Mouse (Mus musculus): ENCODE measurements around the gene Ube2g2.
A peak's percentile ranks its signal among the peaks of the same experiment; 100 is the strongest.

Ube2g2 gene

GRCm38 (mm10) chr10:77622055-77622988 lies at the start of gene Ube2g2:
Gene Ube2g2, plus strand, starts transcription at chr10:77622275.
- peak; percentile 89 to 92 for DNase-seq (ENCODE audit: low spot score in 2 of 2)

- no peak for DNase-seq (ENCODE audit: low spot score in 2 of 2)
Observed at GRCm38 (mm10) chr10:77573162-77573561, 48.9 kb upstream of the Ube2g2 start.

DNA sequence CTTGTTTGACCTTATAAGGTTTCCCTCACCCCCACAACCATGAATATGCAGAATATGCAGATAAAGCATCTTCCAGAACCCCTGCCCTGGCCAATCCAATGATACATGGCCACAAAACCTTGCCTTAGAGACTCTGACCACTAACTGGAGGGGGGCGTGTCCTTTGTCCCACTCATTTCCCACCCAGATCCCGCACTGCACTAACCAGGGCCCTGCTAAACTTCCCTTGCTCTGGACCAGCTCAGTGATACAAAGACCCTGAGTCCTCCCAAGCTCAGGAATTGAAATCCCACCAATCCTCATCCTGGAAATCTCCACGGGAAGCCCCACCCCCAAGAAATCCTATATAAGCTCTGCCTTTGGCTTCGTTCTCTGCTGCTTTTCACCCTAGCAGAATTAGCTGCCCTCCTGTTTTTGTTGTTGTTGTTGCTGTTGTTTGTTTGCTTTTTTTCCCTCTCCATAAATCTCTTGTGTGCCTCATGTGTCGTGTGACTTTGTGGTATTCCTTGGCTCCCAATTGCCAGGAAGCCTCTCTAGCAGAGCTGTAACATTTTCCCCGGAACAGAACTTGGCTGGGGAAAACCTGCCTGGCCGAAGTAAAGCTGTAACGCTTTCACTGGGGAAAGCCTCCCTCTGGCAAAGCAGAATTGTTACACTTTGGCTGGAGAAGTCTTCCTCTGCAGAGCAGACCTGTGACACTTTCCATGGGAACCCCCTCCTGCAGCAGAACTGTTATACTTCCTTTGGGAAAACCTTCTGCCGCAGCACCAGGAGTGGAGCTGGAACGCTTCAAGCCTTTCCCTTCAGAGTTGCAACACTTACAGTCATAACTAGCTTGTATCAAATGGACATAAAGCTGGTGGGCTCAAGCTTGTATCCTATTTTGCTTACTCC lies 41.8 kb upstream of the Ube2g2 start:
- no peak for DNase-seq (ENCODE audit: low spot score in 2 of 2)

DNA sequence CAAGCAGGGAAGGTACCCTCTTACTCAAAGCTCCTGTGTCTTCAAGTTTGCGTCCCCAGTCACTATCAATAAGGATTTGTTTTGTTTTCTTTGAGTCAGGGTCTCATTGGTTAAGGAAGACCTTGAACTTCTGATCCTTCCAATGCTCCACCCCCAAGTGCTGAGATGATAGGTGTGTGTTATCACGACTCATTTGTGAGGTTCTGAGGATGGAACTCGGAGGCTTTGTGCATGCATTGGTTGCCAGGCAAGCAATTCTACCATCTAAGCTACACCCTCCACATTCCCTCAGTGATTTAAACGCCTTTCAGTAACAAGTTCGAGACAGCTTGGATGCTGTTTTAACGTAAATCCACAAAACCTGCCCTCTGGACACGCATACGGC lies 41.1 kb upstream of the Ube2g2 start:
- no peak for DNase-seq (ENCODE audit: low spot score in 2 of 2)

- peak; percentile 92 to 94 for DNase-seq (ENCODE audit: low spot score in 2 of 2)
Observed at GRCm38 (mm10) chr10:77581408-77582284, 40.4 kb upstream of the Ube2g2 start, which contains the start of gene Pttg1ip. Gene Pttg1ip, plus strand, starts transcription at chr10:77581720.

DNA sequence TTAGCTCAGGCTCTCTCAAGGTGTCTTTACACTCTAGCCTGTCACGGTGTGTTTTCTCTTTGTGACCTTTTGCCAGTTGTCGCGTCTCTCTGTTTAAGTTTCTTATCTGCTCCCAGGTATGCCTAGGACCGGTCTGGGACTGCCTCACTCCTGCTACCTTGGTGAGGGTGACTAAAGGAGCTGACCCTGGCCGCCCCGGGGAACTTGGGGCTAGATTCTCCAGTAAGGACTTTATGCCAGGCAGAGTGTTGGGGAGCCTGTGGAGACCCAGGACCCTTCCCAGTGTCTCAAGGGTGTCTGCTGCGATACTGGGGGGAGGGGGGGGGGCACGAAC lies 39.8 kb upstream of the Ube2g2 start:
- no peak for DNase-seq (ENCODE audit: low spot score in 2 of 2)

DNA sequence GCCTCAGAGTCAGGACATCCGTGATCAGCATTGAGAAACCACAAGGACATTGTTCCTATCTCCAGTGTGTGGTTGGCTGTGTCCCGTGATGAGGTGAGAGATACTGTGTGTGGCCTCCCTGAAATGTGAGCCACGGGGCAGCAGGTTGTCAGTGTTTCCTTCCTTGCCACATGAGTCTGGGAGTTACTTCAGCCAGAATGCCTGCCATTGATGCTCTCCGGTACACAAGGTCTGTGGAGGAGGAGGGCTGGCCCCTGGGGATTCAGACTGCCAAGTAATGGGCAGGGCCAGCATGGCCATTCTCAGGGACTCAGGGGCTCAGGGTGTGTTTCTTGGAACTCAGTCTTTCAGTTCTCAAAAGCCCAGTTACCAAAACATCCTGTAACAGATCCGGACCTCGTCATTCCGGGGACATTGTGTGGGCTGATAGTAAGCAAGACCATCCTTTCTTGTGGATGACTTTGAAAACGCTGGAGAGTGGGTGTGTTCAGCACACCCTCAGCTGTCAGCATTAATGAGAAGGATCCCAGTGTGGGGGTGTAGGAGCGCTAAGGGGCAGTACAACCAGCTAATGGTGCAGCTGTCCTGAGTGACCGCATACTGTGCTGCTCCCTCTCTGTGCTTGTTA lies 38.2 kb upstream of the Ube2g2 start:
- DNase-seq (ENCODE audit: low spot score in 2 of 2): no peak

GRCm38 (mm10) chr10:77586637-77587036 lies 35.4 kb upstream of the Ube2g2 start:
- DNase-seq (ENCODE audit: low spot score in 2 of 2): no peak

DNA sequence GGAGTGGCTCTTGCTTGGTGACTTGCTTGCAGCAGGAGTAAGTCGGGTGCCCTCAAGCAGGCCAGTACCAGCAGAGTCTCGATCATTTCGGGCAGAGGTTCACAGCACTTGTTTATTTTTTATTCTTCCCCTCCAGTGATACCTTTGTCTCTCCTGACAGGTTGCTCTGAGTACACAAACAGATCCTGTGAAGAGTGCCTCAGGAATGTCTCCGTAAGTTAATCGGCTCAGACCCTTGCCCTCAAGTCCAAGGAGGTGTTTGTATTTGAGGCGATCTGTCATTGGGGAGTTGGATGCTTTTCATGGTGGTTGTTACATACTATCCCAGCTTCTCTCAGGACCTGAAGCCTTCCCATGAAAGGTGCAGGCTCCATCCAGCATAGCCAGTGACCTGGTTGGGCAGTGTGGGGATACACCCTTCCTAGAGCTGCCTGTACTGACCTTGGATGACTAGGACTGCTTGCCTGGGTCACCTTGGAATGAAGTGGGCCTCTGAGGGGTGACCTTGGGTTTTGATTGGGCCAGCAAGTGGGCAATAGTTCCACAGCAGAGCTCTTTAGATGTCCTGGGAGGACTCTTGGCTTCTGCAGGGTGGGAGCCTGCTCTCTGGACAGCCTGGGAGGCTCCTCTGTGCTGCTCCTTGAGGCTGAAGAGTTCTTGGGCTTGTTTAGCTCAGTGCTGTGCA lies 34.8 kb upstream of the Ube2g2 start:
- no peak for DNase-seq (ENCODE audit: low spot score in 2 of 2)

DNA sequence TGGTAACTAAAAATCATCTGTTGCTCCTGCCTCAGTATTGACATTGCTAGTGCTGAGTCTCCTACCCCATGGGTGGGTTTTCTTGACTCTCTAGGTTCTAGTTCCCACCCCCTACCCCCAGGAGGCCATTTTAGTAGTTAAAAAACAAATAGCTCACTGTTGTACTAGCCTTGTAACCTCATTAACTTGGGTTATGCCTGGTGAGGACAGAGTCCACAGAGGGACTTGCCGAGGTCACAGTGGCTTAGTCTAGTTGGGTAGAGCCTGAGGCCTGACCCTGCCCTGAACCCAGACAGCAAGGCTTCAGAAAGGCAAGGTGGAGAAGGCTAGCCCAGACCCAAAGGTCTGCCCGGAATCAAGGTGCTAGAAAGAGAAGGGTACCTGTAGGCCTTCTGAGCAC lies 34.0 kb upstream of the Ube2g2 start:
- DNase-seq (ENCODE audit: low spot score in 2 of 2): no peak

- DNase-seq (ENCODE audit: low spot score in 2 of 2): no peak
Observed at GRCm38 (mm10) chr10:77589117-77589516, 33.0 kb upstream of the Ube2g2 start.

DNA sequence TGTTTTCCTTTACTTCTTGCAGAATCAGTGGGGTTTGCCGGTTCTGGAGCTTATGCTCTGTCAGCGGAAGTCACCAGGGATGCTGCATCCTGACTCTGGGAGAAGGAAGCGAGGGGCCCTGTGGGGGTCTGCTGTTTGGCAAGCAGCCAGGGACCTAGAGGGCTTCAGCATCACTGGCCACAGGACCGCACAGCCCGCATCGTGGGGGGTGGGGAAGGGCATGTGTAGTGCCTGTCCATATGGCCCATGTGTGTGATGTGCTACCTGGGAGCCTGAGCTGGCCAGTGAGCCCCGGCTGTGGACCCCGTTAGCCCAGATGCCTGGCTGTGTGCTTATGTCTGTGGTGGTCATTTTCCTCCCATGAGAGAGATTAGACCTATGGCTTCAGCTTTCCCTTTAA lies 32.3 kb upstream of the Ube2g2 start:
- no peak for DNase-seq (ENCODE audit: low spot score in 2 of 2)

DNA sequence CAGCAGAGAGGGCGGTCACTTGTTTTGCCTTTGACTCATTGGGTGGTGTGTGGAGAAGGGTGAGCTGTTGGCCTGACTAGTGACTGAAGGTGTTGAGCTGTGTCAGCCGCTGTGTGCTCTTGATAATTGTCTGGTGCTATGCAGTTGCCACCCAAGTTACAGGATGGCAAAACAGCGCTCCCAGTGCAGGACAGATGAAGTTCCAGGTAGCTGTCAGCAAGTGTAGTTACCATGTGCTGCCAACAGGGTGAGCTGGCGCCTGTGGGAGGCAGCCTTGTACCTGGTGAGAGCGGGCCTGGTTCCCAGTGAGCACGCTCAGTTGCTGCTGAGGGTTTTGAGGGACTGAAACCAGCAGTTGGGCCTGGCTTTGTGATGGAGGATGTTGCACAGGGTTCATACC lies 31.3 kb upstream of the Ube2g2 start:
- peak; percentile 54 to 61 for DNase-seq (ENCODE audit: low spot score in 2 of 2)

- DNase-seq (ENCODE audit: low spot score in 2 of 2): no peak
Observed at GRCm38 (mm10) chr10:77591546-77591945, 30.5 kb upstream of the Ube2g2 start.

DNA sequence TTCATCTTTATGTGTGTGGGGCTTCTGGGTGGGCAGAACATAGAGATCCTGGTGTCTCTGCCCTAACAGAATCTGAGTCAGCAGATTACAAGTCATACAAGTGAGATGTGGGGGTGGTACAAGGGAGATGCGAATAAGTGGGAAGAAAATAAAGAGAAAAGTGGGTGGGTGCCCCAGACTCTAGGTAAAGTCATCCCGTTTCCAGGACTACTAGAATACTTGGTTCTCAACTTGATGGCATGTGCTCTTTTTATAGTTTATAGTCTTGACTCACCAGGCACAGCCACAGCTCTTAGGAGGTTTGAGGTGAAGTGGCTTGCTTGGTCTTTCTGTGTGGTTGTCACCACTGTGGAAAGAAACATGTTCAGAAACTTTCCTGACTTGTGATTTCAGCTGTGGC lies 26.0 kb upstream of the Ube2g2 start:
- no peak for DNase-seq (ENCODE audit: low spot score in 2 of 2)

DNA sequence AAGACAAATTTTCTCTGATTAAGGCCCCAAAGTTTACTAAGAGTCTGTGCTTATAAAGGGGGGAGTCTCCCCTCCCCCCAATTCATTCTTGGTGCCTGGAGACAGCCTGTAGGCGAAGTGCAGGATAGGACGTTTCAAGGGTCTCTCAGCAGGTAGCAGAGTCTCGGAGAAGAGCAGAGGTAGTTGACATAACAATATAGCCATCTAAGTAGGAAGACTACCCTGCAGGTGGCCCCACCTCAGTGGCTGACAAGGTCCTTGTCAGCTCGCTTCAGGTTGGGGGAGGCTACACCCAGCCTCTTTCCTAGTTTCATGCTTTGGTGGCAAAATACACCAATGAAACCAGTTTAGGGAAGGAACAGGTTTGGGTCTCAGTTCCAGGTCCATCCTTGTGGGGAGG lies 19.1 kb upstream of the Ube2g2 start:
- no peak for DNase-seq (ENCODE audit: low spot score in 2 of 2)

DNA sequence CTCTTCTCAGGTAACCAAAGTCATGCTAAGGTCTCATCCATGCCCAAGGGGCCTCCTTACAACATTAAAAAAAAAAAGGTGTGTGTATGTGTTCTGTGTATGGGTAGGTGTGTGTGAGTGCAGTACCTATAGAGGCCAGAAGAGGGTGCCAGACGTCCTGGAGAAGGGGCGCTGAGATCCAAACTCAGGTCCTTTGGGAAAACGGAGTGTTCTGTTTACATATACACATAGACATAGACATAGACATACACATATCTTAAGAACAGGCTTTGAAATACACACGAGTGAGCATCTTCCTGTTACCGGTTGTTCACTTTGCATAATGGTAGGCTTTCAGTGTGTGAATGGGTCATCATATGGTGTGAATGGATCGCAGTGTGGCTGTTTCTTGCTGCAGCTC lies 18.0 kb upstream of the Ube2g2 start:
- DNase-seq (ENCODE audit: low spot score in 2 of 2): no peak

DNA sequence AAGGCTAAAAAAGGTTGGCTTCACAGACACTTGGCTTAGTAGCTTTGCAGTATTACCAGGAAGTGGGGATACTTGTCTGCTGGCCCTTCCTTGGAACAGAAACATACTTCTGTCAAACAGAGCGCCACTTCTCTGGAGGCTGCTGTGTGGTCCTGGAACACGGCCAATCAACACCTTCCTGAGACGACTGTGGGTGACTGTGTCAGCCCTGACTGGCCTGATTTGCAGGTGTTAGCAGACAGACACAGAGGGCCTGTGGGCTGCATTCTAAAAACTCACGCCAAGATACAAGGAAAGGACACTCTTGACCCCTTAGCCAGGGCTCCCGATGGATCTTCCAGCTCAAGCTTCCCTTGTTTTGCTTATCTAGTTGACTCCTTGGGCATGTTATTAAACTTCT lies 17.1 kb upstream of the Ube2g2 start:
- no peak for DNase-seq (ENCODE audit: low spot score in 2 of 2)

DNA sequence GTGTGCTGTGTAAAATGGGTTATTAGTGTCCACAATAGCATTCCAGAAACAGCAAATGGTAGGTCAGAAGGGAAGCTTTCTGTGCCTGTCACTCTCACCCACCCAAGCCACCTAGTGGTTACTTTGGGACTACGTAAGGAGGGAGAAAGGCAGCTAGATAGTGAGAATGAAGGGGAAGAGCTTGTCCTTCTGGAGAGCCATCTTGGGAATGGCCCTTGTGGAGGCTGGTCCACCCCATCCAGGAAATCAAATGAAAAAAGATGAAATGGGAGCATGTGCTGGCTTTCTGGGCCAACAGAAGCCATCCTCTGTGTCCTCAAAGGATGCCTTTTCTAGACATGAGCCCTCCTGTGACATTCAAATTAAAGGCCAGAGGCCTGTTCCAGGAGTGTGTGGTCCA lies 16.7 kb upstream of the Ube2g2 start:
- no peak for DNase-seq (ENCODE audit: low spot score in 2 of 2)

DNA sequence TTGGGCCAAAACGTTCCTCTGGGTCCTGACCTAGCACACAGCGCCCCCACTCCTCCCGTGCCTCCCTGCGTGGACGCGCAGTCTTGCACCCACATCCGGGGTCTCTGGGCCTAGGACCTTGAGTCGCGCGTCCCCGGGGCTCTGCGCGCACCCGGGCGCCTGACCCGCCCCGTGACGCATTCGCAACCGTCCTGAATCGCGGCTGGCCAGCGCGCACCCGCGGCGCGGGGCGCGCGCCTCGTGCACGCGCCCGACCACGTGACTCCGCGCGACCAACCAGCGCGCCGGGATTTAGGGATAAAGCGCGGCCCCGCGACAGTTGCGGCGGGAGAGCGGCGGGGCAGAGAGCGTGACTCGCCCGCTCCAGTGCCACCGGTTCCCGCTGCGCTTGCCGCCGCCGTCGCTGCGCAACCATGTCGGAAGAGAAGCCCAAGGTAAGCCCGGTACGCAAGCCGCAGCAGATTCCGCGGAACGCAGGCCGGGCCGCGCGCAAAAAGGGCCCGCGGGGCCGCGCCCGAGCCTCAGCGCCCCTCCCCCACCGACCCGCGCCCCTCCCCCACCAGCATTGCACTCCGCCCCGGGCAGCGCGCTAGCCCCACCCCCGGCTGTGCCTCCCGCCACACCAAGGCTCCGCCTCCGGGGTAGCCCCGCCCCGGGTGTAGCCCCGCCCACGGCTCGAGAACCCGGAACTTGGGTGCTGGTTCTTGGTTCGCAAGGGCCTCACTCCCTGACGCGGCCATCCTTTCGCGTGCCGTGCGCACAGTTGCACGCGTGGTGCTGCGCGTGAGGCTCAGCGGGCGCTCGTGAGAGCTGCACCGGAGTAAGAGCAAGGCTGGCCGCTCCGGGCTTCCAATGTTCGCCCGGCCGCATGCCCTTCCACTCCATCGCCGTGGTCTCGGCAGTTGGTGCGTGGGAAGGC lies 15.9 kb upstream of the Ube2g2 start, which contains the start of the genes Sumo3 and Gm49325:
TSS of gene Sumo3 (plus strand) at position 190 of the 919 bp plus-strand sequence.
TSS of gene Gm49325 (plus strand) at position 290 of the 919 bp plus-strand sequence.
- peak; percentile 99 to 100 for DNase-seq (ENCODE audit: low spot score in 2 of 2)
